Mouse (Mus musculus) limb, embryonic 13.5 days (tissue): ENCODE measurements around the gene Fga. TPM values are rescaled to one million over a fixed set of nuclear protein-coding genes. Genes with fewer than 3 reads are reported as not detected.
A peak's percentile ranks its signal among the peaks of the same experiment; 100 is the strongest.

Experiments used
- ATAC-seq: fragments of 200-750 bp; cut with Nextera tagmentation; 2 replicates; pipeline ENCODE4 v1.8.0; 2017; ENCODE audit warnings: low read depth, moderate number of reproducible peaks, moderate TSS enrichment; ENCODE audit not compliant: low FRiP score
- H3K27ac ChIP-seq: fragments of 300-500 bp; sonication (generic); 2 replicates; pipeline ENCODE4 v1.5.1; 2015; ENCODE audit warnings: inconsistent platforms, mild to moderate bottlenecking, moderate library complexity
- H3K27me3 ChIP-seq: fragments of 300-500 bp; sonication (generic); 2 replicates; pipeline ENCODE4 v1.6.1; 2015; ENCODE audit warnings: mild to moderate bottlenecking, inconsistent platforms
- H3K36me3 ChIP-seq: fragments of 300-500 bp; sonication (generic); 2 replicates; pipeline ENCODE4 v1.6.1; 2015; ENCODE audit warnings: inconsistent platforms, mild to moderate bottlenecking, moderate library complexity
- H3K4me1 ChIP-seq: fragments of 300-500 bp; sonication (generic); 2 replicates; pipeline ENCODE4 v1.6.1; 2015; ENCODE audit warnings: inconsistent platforms
- H3K4me2 ChIP-seq: fragments of 300-500 bp; sonication (generic); replicated peaks from 2 replicates; pipeline ENCODE4 v1.6.1; 2015; ENCODE audit warnings: inconsistent platforms, mild to moderate bottlenecking, moderate library complexity
- H3K4me3 ChIP-seq: fragments of 300-500 bp; sonication (generic); 2 replicates; pipeline ENCODE4 v1.5.1; 2015; ENCODE audit warnings: moderate library complexity, mild to moderate bottlenecking, inconsistent platforms
- H3K9ac ChIP-seq: fragments of 300-500 bp; sonication (generic); 2 replicates; pipeline ENCODE4 v1.6.1; 2015; ENCODE audit warnings: mild to moderate bottlenecking, inconsistent platforms
- H3K9me3 ChIP-seq: fragments of 300-500 bp; sonication (generic); 2 replicates; pipeline ENCODE4 v1.6.1; 2016; ENCODE audit warnings: inconsistent platforms
- WGBS: fragments of 180-500 bp; shearing (Covaris S2); methylation state at CpG from one replicate; pipeline ENCODE4 v1.1.7; 2015; 5-methylcytosine and 5-hydroxymethylcytosine counted together
- polyA plus RNA-seq: library from polyadenylated mRNA; unstranded; fragments of >200 nt; fragmentation: Nextera tagmentation; extraction: Ambion mirVana; gene quantifications from 2 replicates; pipeline ENCODE4 v1.2.1, GENCODE M21; 2015

Gene Fga
- polyA plus RNA-seq, 1 experiment from 2014 or later, result 0.09 TPM

GRCm38 (mm10) chr3:83055281-83056038, 29.6 kb downstream of the Fga start, which contains the start of gene Plrg1:
Plrg1 (plus strand) TSS chr3:83055522.
- Histone ChIP-seq H3K4me1 (peaks cover 10% of the 10 kb centered on the region), H3K9ac (peak within 1 kb of the TSS; percentile 89), H3K27me3 (no peaks in the 10 kb centered on the region), H3K9me3 (no peaks in the 10 kb centered on the region), H3K36me3 (peaks cover 34% of the 10 kb centered on the region), H3K27ac (peak within 1 kb of the TSS; percentile 58), H3K4me3 (peak within 1 kb of the TSS; percentile 89), H3K4me2 (peak within 1 kb of the TSS; percentile 93)
- ATAC-seq, result peak; percentile 99
- under 1% methylated on average over 58 of the region's 61 CpGs for WGBS

- H3K4me1 ChIP-seq, result peaks cover 10% of the 10 kb centered on the region
- no peaks in the 10 kb centered on the region for H3K27me3 ChIP-seq
- no peak overlapping the region for H3K9ac ChIP-seq
- H3K36me3 ChIP-seq, result peaks cover 50% of the 10 kb centered on the region
- H3K9me3 ChIP-seq, result no peaks in the 10 kb centered on the region
- no peak for ATAC-seq
- no peak overlapping the region for H3K27ac ChIP-seq
- no peak overlapping the region; the same call in 1 of the 2 replicates for H3K4me2 ChIP-seq
- WGBS, result 94% methylated on average over 2 of the region's 2 CpGs
- no peak overlapping the region for H3K4me3 ChIP-seq
These were observed 31.2 kb downstream of the Fga start for GRCm38 (mm10) chr3:83057046-83057445.

- 83% methylated on average over 9 of the region's 9 CpGs for WGBS
- H3K27ac ChIP-seq, result no peak overlapping the region
- no peak for ATAC-seq
- H3K27me3 ChIP-seq, result no peaks in the 10 kb centered on the region
- H3K9me3 ChIP-seq, result no peaks in the 10 kb centered on the region
- H3K4me3 ChIP-seq, result no peak overlapping the region
- peaks cover 93% of the 10 kb centered on the region for H3K36me3 ChIP-seq
- H3K9ac ChIP-seq, result no peak overlapping the region
- H3K4me1 ChIP-seq, result no peaks in the 10 kb centered on the region
- H3K4me2 ChIP-seq, result no peak overlapping the region
These were observed 42.0 kb downstream of the Fga start for GRCm38 (mm10) chr3:83067920-83068319.

- H3K9me3 ChIP-seq, result no peaks in the 10 kb centered on the region
- H3K4me2 ChIP-seq, result no peak overlapping the region
- H3K4me1 ChIP-seq, result no peaks in the 10 kb centered on the region
- no peaks in the 10 kb centered on the region for H3K27me3 ChIP-seq
- H3K27ac ChIP-seq, result no peak overlapping the region
- H3K9ac ChIP-seq, result no peak overlapping the region
- no peak overlapping the region for H3K4me3 ChIP-seq
- ATAC-seq, result no peak
- WGBS, result 96% methylated on average over 13 of the region's 13 CpGs
- H3K36me3 ChIP-seq, result peaks cover 87% of the 10 kb centered on the region
These were observed 43.0 kb downstream of the Fga start for GRCm38 (mm10) chr3:83068869-83069268.

GRCm38 (mm10) chr3:83070231-83070630, 44.4 kb downstream of the Fga start:
- Histone ChIP-seq H3K9ac (no peak overlapping the region), H3K4me1 (no peaks in the 10 kb centered on the region), H3K9me3 (no peaks in the 10 kb centered on the region), H3K27me3 (no peaks in the 10 kb centered on the region), H3K36me3 (peaks cover 75% of the 10 kb centered on the region), H3K27ac (no peak overlapping the region), H3K4me3 (no peak overlapping the region), H3K4me2 (no peak overlapping the region)
- no peak for ATAC-seq
- 94% methylated on average over 4 of the region's 4 CpGs for WGBS

GRCm38 (mm10) chr3:83076563-83076962, 50.7 kb downstream of the Fga start:
- H3K9ac ChIP-seq, result no peak overlapping the region
- ATAC-seq, result peak; percentile 49; the same call in 1 of the 2 replicates

GRCm38 (mm10) chr3:83080567-83081055, 54.7 kb downstream of the Fga start:
- ATAC-seq, result peak; percentile 64
- H3K27me3 ChIP-seq, result no peaks in the 10 kb centered on the region

More at GRCm38 (mm10) chr3:83076563-83076962, 50.7 kb downstream of the Fga start:
- Histone ChIP-seq H3K27me3 (no peaks in the 10 kb centered on the region), H3K27ac (no peak overlapping the region), H3K36me3 (peaks cover 16% of the 10 kb centered on the region), H3K4me2 (no peak overlapping the region), H3K9me3 (no peaks in the 10 kb centered on the region), H3K4me1 (peaks cover 8% of the 10 kb centered on the region), H3K4me3 (no peak overlapping the region)
- 19% methylated on average over 3 of the region's 3 CpGs for WGBS

More at GRCm38 (mm10) chr3:83080567-83081055, 54.7 kb downstream of the Fga start:
- Histone ChIP-seq H3K27ac (no peak overlapping the region), H3K36me3 (no peaks in the 10 kb centered on the region), H3K9ac (peak overlapping the region; percentile 51; the same call in 1 of the 2 replicates), H3K4me2 (peak overlapping the region; percentile 64), H3K4me1 (peaks cover 8% of the 10 kb centered on the region), H3K4me3 (peak overlapping the region; percentile 33), H3K9me3 (no peaks in the 10 kb centered on the region)
- 3% methylated on average over 11 of the region's 11 CpGs for WGBS

Other genes starting within 250 kb of the Fga start
- gene Rbm46, start 149.6 kb upstream of the Fga start, polyA plus RNA-seq, result 5.5 and 6.4 TPM in 2 replicates
- gene Lrat, start 122.1 kb upstream of the Fga start, polyA plus RNA-seq, result 0.40 and 0.62 TPM in 2 replicates
- gene Fgg, start 18.4 kb upstream of the Fga start, polyA plus RNA-seq, result 0.10 and 1.1 TPM in 2 replicates
- gene Fgb, start 23.8 kb downstream of the Fga start, polyA plus RNA-seq, result 0.78 TPM in 1 of 2 replicates, not detected in the other
- 115 TPM in 2 replicates for gene Plrg1, start 29.4 kb downstream of the Fga start, polyA plus RNA-seq
- gene Dchs2, start 101.9 kb downstream of the Fga start, polyA plus RNA-seq, result 0.72 and 0.84 TPM in 2 replicates